Mouse (Mus musculus) CH12.LX (cell line): ENCODE measurements around the gene Cnr2.

Experiments
- CTCF ChIP-seq, 2 experiments: IDR thresholded peaks in 1 of 2; conservative IDR thresholded peaks in 1 of 2; 2 replicates each; pipeline ENCODE4 v1.5.1; 2011 to 2012; ENCODE audit warnings: low read depth in 2 of 2, low read length in 2 of 2, improper control_type of control experiment in 1 of 2, inconsistent platforms in 1 of 2, mild to moderate bottlenecking in 1 of 2, moderate library complexity in 1 of 2
- ELF1 ChIP-seq: IDR thresholded peaks from 2 replicates; pipeline ENCODE4 v1.6.1; 2014; ENCODE audit warnings: low read depth, mild to moderate bottlenecking, inconsistent platforms, low read length, improper control_type of control experiment
- ETS1 ChIP-seq: conservative IDR thresholded peaks from 2 replicates; pipeline ENCODE4 v1.6.1; 2012; ENCODE audit warnings: low read depth, mild to moderate bottlenecking, inconsistent platforms, low read length, improper control_type of control experiment, moderate library complexity
- HCFC1 ChIP-seq: IDR thresholded peaks from 2 replicates; pipeline ENCODE4 v1.6.1; 2012; ENCODE audit warnings: low read depth, mild to moderate bottlenecking, inconsistent platforms, low read length, improper control_type of control experiment
- MAFK ChIP-seq: IDR thresholded peaks from 2 replicates; pipeline ENCODE4 v1.6.1; 2011; ENCODE audit warnings: low read length, improper control_type of control experiment; ENCODE audit not compliant: insufficient replicate concordance
- MAX ChIP-seq: IDR thresholded peaks from 2 replicates; pipeline ENCODE4 v1.6.1; 2011; ENCODE audit warnings: low read length, improper control_type of control experiment
- MEF2A ChIP-seq: IDR thresholded peaks from 2 replicates; pipeline ENCODE4 v1.6.1; 2014; ENCODE audit warnings: low read depth, mild to moderate bottlenecking, inconsistent platforms, low read length, improper control_type of control experiment, borderline replicate concordance
- POLR2A ChIP-seq: IDR thresholded peaks from 2 replicates; pipeline ENCODE4 v1.6.1; 2011; ENCODE audit warnings: low read depth, mild to moderate bottlenecking, improper control_type of control experiment, low read length
- POLR2AphosphoS2 ChIP-seq: IDR thresholded peaks from 2 replicates; pipeline ENCODE4 v1.6.1; 2011; ENCODE audit warnings: low read depth, low read length, improper control_type of control experiment
- RCOR1 ChIP-seq: conservative IDR thresholded peaks from 2 replicates; pipeline ENCODE4 v1.6.1; 2012; ENCODE audit warnings: low read depth, mild to moderate bottlenecking, inconsistent platforms, low read length, improper control_type of control experiment
- USF1 ChIP-seq: IDR thresholded peaks from 2 replicates; pipeline ENCODE4 v1.6.1; 2014; ENCODE audit warnings: low read depth, mild to moderate bottlenecking, inconsistent platforms, low read length, improper control_type of control experiment
- USF2 ChIP-seq: conservative IDR thresholded peaks from 2 replicates; pipeline ENCODE4 v1.6.1; 2011; ENCODE audit warnings: low read depth, low read length, improper control_type of control experiment
- ZNF384 ChIP-seq: IDR thresholded peaks from 2 replicates; pipeline ENCODE4 v1.6.1; 2012; ENCODE audit warnings: low read depth, low read length, improper control_type of control experiment, inconsistent platforms

DNA sequence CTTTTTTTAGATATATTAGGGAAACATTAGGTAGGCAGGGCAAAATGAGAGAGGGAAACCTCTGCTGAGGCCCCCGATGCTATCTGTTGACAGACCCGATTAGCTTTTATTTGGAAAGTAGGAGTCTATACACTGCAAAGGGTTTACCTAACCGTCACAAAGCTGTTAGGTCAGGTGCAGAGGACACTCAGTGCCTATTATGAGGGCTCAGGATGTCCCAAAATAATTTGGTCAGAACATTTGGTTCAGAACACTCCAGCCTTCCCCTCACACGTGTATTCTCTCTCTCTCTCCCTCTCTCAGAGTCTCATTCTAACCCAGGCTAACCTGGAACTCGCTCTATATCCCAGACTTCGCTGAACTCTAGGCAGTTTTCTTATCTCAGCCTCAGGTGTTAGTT, 13.2 kb upstream of the Cnr2 start:
- TF ChIP-seq CTCF (conservative IDR thresholded peaks at IDR 0.05 in 1 of 2, IDR thresholded peaks at IDR 0.05 in 1 of 2; ENCODE audit: low read depth in 2 of 2, low read length in 2 of 2): no peak
- no peak for TF ChIP-seq POLR2A
- no peak for TF ChIP-seq POLR2AphosphoS2
- TF ChIP-seq ELF1: no peak
- TF ChIP-seq ETS1: no peak
- TF ChIP-seq USF2: no peak
- no peak for TF ChIP-seq MAFK
- no peak for TF ChIP-seq MEF2A
- TF ChIP-seq ZNF384: no peak
- no peak for TF ChIP-seq USF1
- TF ChIP-seq RCOR1: no peak
- no peak for TF ChIP-seq MAX
- TF ChIP-seq HCFC1: no peak
